Mouse (Mus musculus): Measurements from ENCODE around the gene Tesk2. TPM values are rescaled to one million over a fixed set of nuclear protein-coding genes. Genes with fewer than 3 reads are reported as not detected.

The Tesk2 gene
- polyA plus RNA-seq, 1 experiment from 2014 or later, result 8.3 TPM

DNA sequence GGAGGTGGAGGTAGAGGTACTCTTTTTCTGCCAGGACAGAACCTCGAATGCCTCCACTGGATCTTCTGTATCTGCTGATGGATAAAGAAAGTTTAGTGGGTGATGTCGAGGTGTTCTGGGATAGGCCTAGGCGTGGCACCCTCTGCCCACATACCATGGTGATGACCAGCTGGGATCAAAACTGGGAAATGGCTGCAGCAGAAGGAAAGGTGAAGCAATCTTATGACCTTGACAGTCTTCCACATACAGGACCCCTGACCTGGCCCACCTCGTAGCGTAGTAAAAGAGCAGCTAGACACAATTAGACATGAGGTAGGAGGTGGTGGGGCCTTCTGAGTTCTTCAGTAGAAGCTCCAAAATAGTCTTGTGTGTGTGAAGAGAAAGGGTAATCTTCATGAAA lies 43.3 kb downstream of the Tesk2 start:
- H3K27me3 ChIP-seq (replicated peaks; ENCODE audit: control insufficient read depth, insufficient read depth, low read length), result no peaks in the 10 kb centered on the region
- H3K36me3 ChIP-seq (ENCODE audit: control insufficient read depth, insufficient read depth, low read length), result no peaks in the 10 kb centered on the region
- no peak overlapping the region for H3K4me3 ChIP-seq (ENCODE audit: low read depth, low read length)
- no peak for DNase-seq (ENCODE audit: low spot score)
- ATAC-seq (replicated peaks; ENCODE audit: low FRiP score, low TSS enrichment, low read depth), result no peak
- WGBS, result 82% methylated on average over 5 of the region's 5 CpGs
- H3K9ac ChIP-seq (ENCODE audit: low read length), result no peak overlapping the region
- no peak overlapping the region for H3K4me2 ChIP-seq (ENCODE audit: low read length)
- no peaks in the 10 kb centered on the region for H3K9me3 ChIP-seq (ENCODE audit: control insufficient read depth, low read length)
- no peaks in the 10 kb centered on the region for H3K4me1 ChIP-seq (replicated peaks; ENCODE audit: control insufficient read depth, insufficient read depth, low read length)
- no peak overlapping the region for H3K27ac ChIP-seq (ENCODE audit: low read depth)

DNA sequence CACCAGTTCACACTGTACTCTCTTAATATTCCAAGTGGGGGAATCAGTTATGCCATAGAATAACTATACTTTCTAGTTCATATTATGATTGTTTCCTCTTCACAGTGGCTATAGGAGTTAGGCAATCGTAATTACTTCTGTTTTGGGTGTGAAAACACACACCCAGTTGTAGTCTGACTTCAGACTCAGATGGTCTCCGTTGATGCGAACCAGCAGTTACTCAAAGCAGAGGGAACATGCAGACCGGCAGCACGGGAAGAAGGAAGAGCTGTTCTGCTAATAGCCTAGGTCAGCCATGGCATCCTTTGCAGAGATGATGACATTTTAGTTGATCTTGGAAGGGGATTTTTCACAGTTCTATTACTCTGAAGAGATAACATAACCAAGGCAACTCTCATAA lies 47.8 kb downstream of the Tesk2 start:
- Histone ChIP-seq H3K9me3 (ENCODE audit: control insufficient read depth, low read length) (no peaks in the 10 kb centered on the region), H3K36me3 (ENCODE audit: control insufficient read depth, insufficient read depth, low read length) (no peaks in the 10 kb centered on the region), H3K4me3 (ENCODE audit: low read depth, low read length) (no peak overlapping the region), H3K4me1 (replicated peaks; ENCODE audit: control insufficient read depth, insufficient read depth, low read length) (no peaks in the 10 kb centered on the region), H3K27me3 (replicated peaks; ENCODE audit: control insufficient read depth, insufficient read depth, low read length) (no peaks in the 10 kb centered on the region), H3K4me2 (ENCODE audit: low read length) (no peak overlapping the region), H3K27ac (ENCODE audit: low read depth) (no peak overlapping the region), H3K9ac (ENCODE audit: low read length) (no peak overlapping the region)
- ATAC-seq (replicated peaks; ENCODE audit: low FRiP score, low TSS enrichment, low read depth) (no peak), DNase-seq (ENCODE audit: low spot score) (no peak)
- 87% methylated on average over 5 of the region's 5 CpGs for WGBS

DNA sequence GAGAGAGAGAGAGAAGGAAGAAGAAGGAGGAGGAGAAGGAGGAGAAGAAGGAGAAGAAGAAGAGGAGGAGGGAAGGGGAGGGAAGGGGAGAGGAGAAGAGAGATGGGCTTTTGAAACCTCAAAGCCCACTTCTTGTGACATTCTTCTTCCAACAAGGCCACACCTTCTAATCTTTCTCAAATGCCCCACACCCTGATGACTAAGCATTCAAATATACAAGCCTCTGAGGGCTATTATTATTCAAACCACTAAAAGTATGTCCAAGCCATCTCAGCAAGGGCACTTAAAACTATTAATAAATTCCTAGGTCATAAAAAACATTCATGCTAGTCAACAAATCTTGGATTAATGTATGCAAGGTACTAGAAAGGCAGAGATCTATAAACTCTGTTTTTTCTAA lies 48.3 kb downstream of the Tesk2 start:
- H3K4me1 ChIP-seq (replicated peaks; ENCODE audit: control insufficient read depth, insufficient read depth, low read length), result no peaks in the 10 kb centered on the region
- H3K36me3 ChIP-seq (ENCODE audit: control insufficient read depth, insufficient read depth, low read length), result no peaks in the 10 kb centered on the region
- no peak overlapping the region for H3K9ac ChIP-seq (ENCODE audit: low read length)
- H3K4me3 ChIP-seq (ENCODE audit: low read depth, low read length), result no peak overlapping the region
- H3K4me2 ChIP-seq (ENCODE audit: low read length), result no peak overlapping the region
- H3K27ac ChIP-seq (ENCODE audit: low read depth), result no peak overlapping the region
- ATAC-seq (replicated peaks; ENCODE audit: low FRiP score, low TSS enrichment, low read depth) (no peak), DNase-seq (ENCODE audit: low spot score) (no peak)
- no peaks in the 10 kb centered on the region for H3K9me3 ChIP-seq (ENCODE audit: control insufficient read depth, low read length)
- no peaks in the 10 kb centered on the region for H3K27me3 ChIP-seq (replicated peaks; ENCODE audit: control insufficient read depth, insufficient read depth, low read length)

DNA sequence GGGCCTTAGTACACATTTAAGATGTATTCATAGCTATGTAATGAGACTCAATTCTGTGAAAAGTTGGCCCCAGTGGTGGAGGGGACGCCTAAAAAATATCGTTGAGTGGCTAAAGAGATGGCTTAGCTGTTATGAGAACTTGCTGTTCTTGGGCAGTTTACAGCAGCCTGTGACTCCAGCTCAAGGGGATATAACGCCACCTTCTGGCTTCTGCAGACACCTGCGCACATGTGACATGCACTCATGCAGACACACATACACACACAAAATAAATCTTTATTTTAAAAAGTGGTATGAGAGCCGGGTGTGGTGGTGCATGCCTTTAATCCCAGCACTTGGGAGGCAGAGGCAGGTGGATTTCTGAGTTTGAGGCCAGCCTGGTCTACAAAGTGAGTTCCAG lies 55.6 kb downstream of the Tesk2 start:
- no peaks in the 10 kb centered on the region for H3K36me3 ChIP-seq (ENCODE audit: control insufficient read depth, insufficient read depth, low read length)
- no peak overlapping the region for H3K4me3 ChIP-seq (ENCODE audit: low read depth, low read length)
- no peaks in the 10 kb centered on the region for H3K4me1 ChIP-seq (replicated peaks; ENCODE audit: control insufficient read depth, insufficient read depth, low read length)
- H3K4me2 ChIP-seq (ENCODE audit: low read length), result no peak overlapping the region
- H3K9ac ChIP-seq (ENCODE audit: low read length), result no peak overlapping the region
- DNase-seq (ENCODE audit: low spot score), result no peak
- H3K27ac ChIP-seq (ENCODE audit: low read depth), result no peak overlapping the region
- no peak for ATAC-seq (replicated peaks; ENCODE audit: low FRiP score, low TSS enrichment, low read depth)
- no peaks in the 10 kb centered on the region for H3K27me3 ChIP-seq (replicated peaks; ENCODE audit: control insufficient read depth, insufficient read depth, low read length)
- WGBS, result 91% methylated on average over 5 of the region's 5 CpGs
- H3K9me3 ChIP-seq (ENCODE audit: control insufficient read depth, low read length), result no peaks in the 10 kb centered on the region

DNA sequence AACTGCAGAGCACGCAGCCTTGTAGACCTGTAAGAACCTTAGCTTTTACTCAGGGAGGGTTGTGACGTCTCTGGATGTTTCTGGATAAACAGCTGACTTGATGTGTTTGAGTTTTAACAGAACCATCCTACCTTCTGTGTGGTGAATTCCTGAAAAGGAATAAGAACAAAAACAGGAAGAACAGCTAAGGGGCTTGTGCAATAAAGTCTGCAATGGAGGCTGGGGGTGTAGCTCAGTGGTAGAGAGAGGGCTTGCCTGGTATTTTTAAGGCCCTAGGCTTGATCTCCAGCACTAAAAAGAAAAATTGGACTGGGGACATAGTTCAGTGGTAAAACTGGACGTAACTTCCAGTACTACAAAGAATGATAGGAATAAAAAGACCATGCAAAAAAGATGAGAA lies 56.3 kb downstream of the Tesk2 start:
- ATAC-seq (replicated peaks; ENCODE audit: low FRiP score, low TSS enrichment, low read depth) (no peak), DNase-seq (ENCODE audit: low spot score) (no peak)
- Histone ChIP-seq H3K4me3 (ENCODE audit: low read depth, low read length) (no peak overlapping the region), H3K9ac (ENCODE audit: low read length) (no peak overlapping the region), H3K27me3 (replicated peaks; ENCODE audit: control insufficient read depth, insufficient read depth, low read length) (no peaks in the 10 kb centered on the region), H3K27ac (ENCODE audit: low read depth) (no peak overlapping the region), H3K36me3 (ENCODE audit: control insufficient read depth, insufficient read depth, low read length) (no peaks in the 10 kb centered on the region), H3K4me1 (replicated peaks; ENCODE audit: control insufficient read depth, insufficient read depth, low read length) (no peaks in the 10 kb centered on the region), H3K9me3 (ENCODE audit: control insufficient read depth, low read length) (no peaks in the 10 kb centered on the region), H3K4me2 (ENCODE audit: low read length) (no peak overlapping the region)
- 81% methylated on average over 3 of the region's 3 CpGs for WGBS

DNA sequence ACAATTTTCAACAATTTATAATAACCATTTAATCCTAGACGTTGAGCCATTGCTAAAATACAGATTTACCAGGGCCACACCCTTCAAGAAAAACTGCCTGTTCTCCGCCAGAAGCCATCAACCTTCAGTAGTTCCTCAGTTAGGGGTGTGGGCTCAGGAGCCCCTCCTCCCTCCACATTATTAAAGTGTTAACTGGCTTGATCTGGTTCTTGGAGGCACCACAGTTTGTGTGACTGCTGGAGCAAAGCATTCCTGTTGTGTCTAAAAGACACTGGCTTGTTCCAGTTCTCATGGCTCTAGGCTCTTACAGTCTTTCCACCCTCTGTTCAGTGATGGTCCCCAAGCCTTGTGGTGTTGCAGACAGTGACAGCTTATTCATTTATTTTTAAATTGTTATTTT lies 59.8 kb downstream of the Tesk2 start:
- DNase-seq (ENCODE audit: low spot score), result no peak
- H3K27ac ChIP-seq (ENCODE audit: low read depth), result no peak overlapping the region
- no peak overlapping the region for H3K4me3 ChIP-seq (ENCODE audit: low read depth, low read length)
- no peak for ATAC-seq (replicated peaks; ENCODE audit: low FRiP score, low TSS enrichment, low read depth)
- no peak overlapping the region for H3K4me2 ChIP-seq (ENCODE audit: low read length)
- H3K9ac ChIP-seq (ENCODE audit: low read length), result no peak overlapping the region
- H3K27me3 ChIP-seq (replicated peaks; ENCODE audit: control insufficient read depth, insufficient read depth, low read length), result no peaks in the 10 kb centered on the region
- WGBS, result 84% methylated on average over 2 of the region's 2 CpGs
- H3K4me1 ChIP-seq (replicated peaks; ENCODE audit: control insufficient read depth, insufficient read depth, low read length), result no peaks in the 10 kb centered on the region
- H3K36me3 ChIP-seq (ENCODE audit: control insufficient read depth, insufficient read depth, low read length), result no peaks in the 10 kb centered on the region
- no peaks in the 10 kb centered on the region for H3K9me3 ChIP-seq (ENCODE audit: control insufficient read depth, low read length)

DNA sequence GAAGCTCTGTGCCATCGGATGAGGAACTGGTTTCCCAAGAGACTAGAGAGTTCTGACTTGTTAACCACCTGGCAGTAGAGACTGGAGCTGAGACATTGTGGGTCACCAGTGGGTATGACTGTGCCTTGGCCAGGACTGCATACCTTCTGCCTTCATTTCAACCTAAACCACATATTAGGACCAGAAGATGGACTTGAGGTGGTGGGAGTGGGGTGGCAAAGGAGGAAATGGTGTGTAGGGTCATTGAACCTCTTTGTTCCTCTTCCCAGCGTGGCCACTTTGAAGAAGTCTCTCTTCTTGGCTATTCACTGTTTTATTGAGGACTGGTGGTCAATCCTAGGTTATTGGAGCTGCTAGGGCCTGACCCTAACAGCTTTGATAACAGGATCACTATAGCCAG lies 60.6 kb downstream of the Tesk2 start:
- H3K36me3 ChIP-seq (ENCODE audit: control insufficient read depth, insufficient read depth, low read length), result no peaks in the 10 kb centered on the region
- no peak overlapping the region for H3K4me3 ChIP-seq (ENCODE audit: low read depth, low read length)
- no peak overlapping the region for H3K4me2 ChIP-seq (ENCODE audit: low read length)
- H3K27ac ChIP-seq (ENCODE audit: low read depth), result no peak overlapping the region
- H3K9ac ChIP-seq (ENCODE audit: low read length), result no peak overlapping the region
- no peak for DNase-seq (ENCODE audit: low spot score)
- no peaks in the 10 kb centered on the region for H3K4me1 ChIP-seq (replicated peaks; ENCODE audit: control insufficient read depth, insufficient read depth, low read length)
- H3K27me3 ChIP-seq (replicated peaks; ENCODE audit: control insufficient read depth, insufficient read depth, low read length), result no peaks in the 10 kb centered on the region
- no peaks in the 10 kb centered on the region for H3K9me3 ChIP-seq (ENCODE audit: control insufficient read depth, low read length)
- ATAC-seq (replicated peaks; ENCODE audit: low FRiP score, low TSS enrichment, low read depth), result no peak
- 44% methylated on average over 2 of the region's 2 CpGs for WGBS

DNA sequence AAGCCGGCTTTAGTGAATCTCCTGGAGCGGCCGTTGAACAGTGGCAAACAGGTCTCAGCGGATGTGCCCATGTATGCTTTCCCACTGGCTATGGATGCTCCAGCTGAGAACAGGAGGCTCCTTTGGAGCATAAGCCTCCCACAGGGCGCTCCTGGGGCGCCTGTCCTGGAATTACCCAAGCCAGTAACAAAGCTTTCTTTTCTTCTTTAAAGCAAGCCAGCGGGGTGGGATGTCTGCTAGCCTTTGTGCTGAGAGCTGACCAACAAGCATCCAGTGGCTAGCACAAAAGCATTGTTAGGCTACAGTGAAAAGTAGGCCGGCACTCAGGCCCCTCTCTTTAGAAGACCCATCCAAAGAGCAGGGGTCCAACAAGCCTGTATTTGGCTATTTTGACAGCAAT lies 61.4 kb downstream of the Tesk2 start:
- ATAC-seq (replicated peaks; ENCODE audit: low FRiP score, low TSS enrichment, low read depth), result no peak
- H3K4me2 ChIP-seq (ENCODE audit: low read length), result no peak overlapping the region
- DNase-seq (ENCODE audit: low spot score), result no peak
- no peak overlapping the region for H3K9ac ChIP-seq (ENCODE audit: low read length)
- no peak overlapping the region for H3K4me3 ChIP-seq (ENCODE audit: low read depth, low read length)
- H3K9me3 ChIP-seq (ENCODE audit: control insufficient read depth, low read length), result no peaks in the 10 kb centered on the region
- no peaks in the 10 kb centered on the region for H3K4me1 ChIP-seq (replicated peaks; ENCODE audit: control insufficient read depth, insufficient read depth, low read length)
- no peak overlapping the region for H3K27ac ChIP-seq (ENCODE audit: low read depth)
- no peaks in the 10 kb centered on the region for H3K27me3 ChIP-seq (replicated peaks; ENCODE audit: control insufficient read depth, insufficient read depth, low read length)
- WGBS, result 33% methylated on average over 8 of the region's 8 CpGs
- no peaks in the 10 kb centered on the region for H3K36me3 ChIP-seq (ENCODE audit: control insufficient read depth, insufficient read depth, low read length)

DNA sequence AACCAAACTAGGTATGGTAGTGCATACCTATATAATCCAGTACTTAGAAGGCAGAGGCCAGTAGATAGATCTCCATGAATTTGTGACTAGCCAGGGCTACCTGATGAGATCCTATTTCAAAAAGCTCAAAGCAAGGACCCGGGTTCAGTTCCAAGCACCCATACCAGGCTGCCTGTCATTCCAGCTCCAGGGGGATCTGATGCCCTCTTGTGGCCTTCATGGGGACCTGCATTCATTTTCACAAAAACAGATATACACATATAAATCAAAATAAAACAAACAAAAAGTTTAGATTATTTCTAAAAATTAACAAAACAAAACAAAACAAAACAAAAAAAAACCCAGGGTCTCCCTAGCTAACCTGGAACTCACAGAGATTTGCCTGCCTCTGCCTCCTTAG lies 65.8 kb downstream of the Tesk2 start:
- H3K9ac ChIP-seq (ENCODE audit: low read length), result no peak overlapping the region
- H3K36me3 ChIP-seq (ENCODE audit: control insufficient read depth, insufficient read depth, low read length), result no peaks in the 10 kb centered on the region
- no peak overlapping the region for H3K4me3 ChIP-seq (ENCODE audit: low read depth, low read length)
- no peaks in the 10 kb centered on the region for H3K27me3 ChIP-seq (replicated peaks; ENCODE audit: control insufficient read depth, insufficient read depth, low read length)
- DNase-seq (ENCODE audit: low spot score), result no peak
- H3K4me1 ChIP-seq (replicated peaks; ENCODE audit: control insufficient read depth, insufficient read depth, low read length), result no peaks in the 10 kb centered on the region
- 100% methylated on average over 1 of the region's 1 CpGs for WGBS
- no peak overlapping the region for H3K27ac ChIP-seq (ENCODE audit: low read depth)
- no peak overlapping the region for H3K4me2 ChIP-seq (ENCODE audit: low read length)
- H3K9me3 ChIP-seq (ENCODE audit: control insufficient read depth, low read length), result no peaks in the 10 kb centered on the region
- no peak for ATAC-seq (replicated peaks; ENCODE audit: low FRiP score, low TSS enrichment, low read depth)

All from intestine, embryonic 14.5 days (tissue).